Mouse (Mus musculus) cortical plate, adult 2 months (tissue): ENCODE measurements around the gene Grk4. TPM values are rescaled to one million over a fixed set of nuclear protein-coding genes. Genes with fewer than 3 reads are reported as not detected.

ENCODE experiments used
- H3K27ac ChIP-seq: fragments of 200-500 bp; 2 replicates; pipeline ENCODE4 v1.5.1; 2012; ENCODE audit warnings: low read length, control low read depth, inconsistent platforms; ENCODE audit not compliant: insufficient read depth
- H3K4me1 ChIP-seq: fragments of 200-500 bp; 2 replicates; pipeline ENCODE4 v1.6.1; 2011; ENCODE audit warnings: low read length; ENCODE audit not compliant: control insufficient read depth, insufficient read depth
- H3K4me3 ChIP-seq: fragments of 200-500 bp; 2 replicates; pipeline ENCODE4 v1.5.1; 2011; ENCODE audit warnings: mild to moderate bottlenecking, low read length, control low read depth; ENCODE audit not compliant: insufficient read depth
- CTCF ChIP-seq: fragments of 200-500 bp; IDR thresholded peaks from 2 replicates; pipeline ENCODE4 v1.5.1; 2011; ENCODE audit warnings: mild to moderate bottlenecking, control low read depth, low read length; ENCODE audit not compliant: insufficient read depth; ENCODE audit errors: extremely low read depth
- POLR2A ChIP-seq: fragments of 200-500 bp; IDR thresholded peaks from 2 replicates; pipeline ENCODE4 v1.6.1; 2011; ENCODE audit warnings: mild to moderate bottlenecking, low read length, control low read depth; ENCODE audit not compliant: insufficient read depth; ENCODE audit errors: extremely low read depth
- polyA plus RNA-seq: library from polyadenylated mRNA; depleted of rRNA; stranded (reverse); fragments of >200 nt; gene quantifications from 2 replicates; pipeline ENCODE4 v1.2.3, GENCODE M21; 2012; rRNA removed

Gene Grk4
- polyA plus RNA-seq, 1 experiment: 4.1 TPM

GRCm38 (mm10) chr5:34761934-34762611, 101.9 kb downstream of the Grk4 start:
- Histone ChIP-seq H3K4me3 (peak overlapping the region; percentile 69), H3K27ac (peak overlapping the region; percentile 64), H3K4me1 (peaks cover 5% of the 10 kb centered on the region; the same call in 1 of the 2 replicates)
- TF ChIP-seq CTCF (no peak), POLR2A (peak; percentile 78)

- no peaks in the 10 kb centered on the region; the same call in 1 of the 2 replicates for H3K4me1 ChIP-seq
- H3K4me3 ChIP-seq: no peak overlapping the region
- TF ChIP-seq CTCF (no peak), POLR2A (no peak)
Observed at GRCm38 (mm10) chr5:34771818-34772217, 111.6 kb downstream of the Grk4 start.

GRCm38 (mm10) chr5:34772696-34773245, 112.6 kb downstream of the Grk4 start:
- Histone ChIP-seq H3K27ac (no peak overlapping the region), H3K4me1 (no peaks in the 10 kb centered on the region; the same call in 1 of the 2 replicates), H3K4me3 (no peak overlapping the region)
- TF ChIP-seq CTCF: no peak
- no peak for TF ChIP-seq POLR2A

More at GRCm38 (mm10) chr5:34771818-34772217, 111.6 kb downstream of the Grk4 start:
- H3K27ac ChIP-seq: no peak overlapping the region

GRCm38 (mm10) chr5:34773392-34773791, 113.2 kb downstream of the Grk4 start:
- Histone ChIP-seq H3K27ac (no peak overlapping the region), H3K4me1 (no peaks in the 10 kb centered on the region; the same call in 1 of the 2 replicates), H3K4me3 (no peak overlapping the region)
- TF ChIP-seq CTCF (no peak), POLR2A (no peak)

GRCm38 (mm10) chr5:34785027-34785426, 124.8 kb downstream of the Grk4 start:
- TF ChIP-seq CTCF: no peak
- TF ChIP-seq POLR2A: no peak
- H3K27ac ChIP-seq: peak overlapping the region; percentile 65; the same call in 1 of the 2 replicates
- H3K4me3 ChIP-seq: no peak overlapping the region
- peaks cover 2% of the 10 kb centered on the region; the same call in 1 of the 2 replicates for H3K4me1 ChIP-seq

- Histone ChIP-seq H3K4me3 (no peak overlapping the region), H3K4me1 (no peaks in the 10 kb centered on the region), H3K27ac (no peak overlapping the region)
- TF ChIP-seq POLR2A (no peak), CTCF (no peak)
Observed at GRCm38 (mm10) chr5:34791141-34791540, 131.0 kb downstream of the Grk4 start.

GRCm38 (mm10) chr5:34800292-34800953, 140.2 kb downstream of the Grk4 start:
- H3K27ac ChIP-seq: no peak overlapping the region
- no peak overlapping the region for H3K4me3 ChIP-seq
- no peak for TF ChIP-seq POLR2A
- no peaks in the 10 kb centered on the region for H3K4me1 ChIP-seq

Other genes with a start within 250 kb of the Grk4 start
- gene Tnip2, start 146.4 kb upstream of the Grk4 start, polyA plus RNA-seq: 27.3 and 38.6 TPM in 2 replicates
- gene Sh3bp2, start 134.5 kb upstream of the Grk4 start, polyA plus RNA-seq: 3.5 TPM in 2 replicates
- gene Add1, start 86.7 kb upstream of the Grk4 start, polyA plus RNA-seq: 375 and 376 TPM in 2 replicates
- 103 and 106 TPM in 2 replicates for gene Mfsd10, start 23.2 kb upstream of the Grk4 start, polyA plus RNA-seq
- gene Nop14, start 231 bp upstream of the Grk4 start, polyA plus RNA-seq: 15.5 and 16.6 TPM in 2 replicates
- 43.1 and 46.6 TPM in 2 replicates for gene Htt, start 101.4 kb downstream of the Grk4 start, polyA plus RNA-seq
- gene Msantd1, start 247.6 kb downstream of the Grk4 start, polyA plus RNA-seq: 6.4 and 9.1 TPM in 2 replicates